Mouse (Mus musculus): ENCODE measurements around the gene Fbxo10. TPM values are rescaled to one million over a fixed set of nuclear protein-coding genes. Genes with fewer than 3 reads are reported as not detected.

The Fbxo10 gene
- polyA plus RNA-seq, 1 experiment from 2014 or later = 7.9 TPM

GRCm38 (mm10) chr4:45015615-45016014, 68.8 kb downstream of the Fbxo10 start:
- H3K27ac ChIP-seq (ENCODE audit: low read length) = no peak overlapping the region
- no peak overlapping the region for H3K4me3 ChIP-seq (ENCODE audit: low read length)
- peaks cover 16% of the 10 kb centered on the region for H3K4me1 ChIP-seq (ENCODE audit: control insufficient read depth, insufficient read depth, low read length)
- no peak overlapping the region for H3K9ac ChIP-seq (ENCODE audit: low read depth, low read length)
- 6% methylated on average over 3 of the region's 3 CpGs for WGBS
- no peak for ATAC-seq
- no peaks in the 10 kb centered on the region for H3K27me3 ChIP-seq (replicated peaks; ENCODE audit: control insufficient read depth, insufficient read depth, low read length)
- H3K9me3 ChIP-seq (ENCODE audit: control insufficient read depth, low read length) = no peaks in the 10 kb centered on the region
- no peak overlapping the region for H3K4me2 ChIP-seq (ENCODE audit: low read depth, low read length)
- H3K36me3 ChIP-seq (ENCODE audit: control insufficient read depth, insufficient read depth, low read length) = no peaks in the 10 kb centered on the region

- H3K27ac ChIP-seq (ENCODE audit: low read length) = peak overlapping the region; percentile 93; the same call in 1 of the 2 replicates
- WGBS = 5% methylated on average over 2 of the region's 2 CpGs
Measured at GRCm38 (mm10) chr4:45013537-45013936, 70.9 kb downstream of the Fbxo10 start.

GRCm38 (mm10) chr4:45013031-45013431, 71.4 kb downstream of the Fbxo10 start:
- H3K27me3 ChIP-seq (replicated peaks; ENCODE audit: control insufficient read depth, insufficient read depth, low read length) = no peaks in the 10 kb centered on the region
- H3K4me3 ChIP-seq (ENCODE audit: low read length) = peak overlapping the region; percentile 73
- peaks cover 11% of the 10 kb centered on the region for H3K4me1 ChIP-seq (ENCODE audit: control insufficient read depth, insufficient read depth, low read length)
- 2% methylated on average over 13 of the region's 13 CpGs for WGBS
- no peaks in the 10 kb centered on the region for H3K9me3 ChIP-seq (ENCODE audit: control insufficient read depth, low read length)
- peak overlapping the region; percentile 75 for H3K4me2 ChIP-seq (ENCODE audit: low read depth, low read length)
- ATAC-seq = no peak
- peak overlapping the region; percentile 93 for H3K27ac ChIP-seq (ENCODE audit: low read length)
- H3K36me3 ChIP-seq (ENCODE audit: control insufficient read depth, insufficient read depth, low read length) = no peaks in the 10 kb centered on the region
- peak overlapping the region; percentile 79 for H3K9ac ChIP-seq (ENCODE audit: low read depth, low read length)

More at GRCm38 (mm10) chr4:45013537-45013936, 70.9 kb downstream of the Fbxo10 start:
- no peaks in the 10 kb centered on the region for H3K9me3 ChIP-seq (ENCODE audit: control insufficient read depth, low read length)
- peak overlapping the region; percentile 75 for H3K4me2 ChIP-seq (ENCODE audit: low read depth, low read length)
- H3K4me1 ChIP-seq (ENCODE audit: control insufficient read depth, insufficient read depth, low read length) = peaks cover 11% of the 10 kb centered on the region
- no peaks in the 10 kb centered on the region for H3K36me3 ChIP-seq (ENCODE audit: control insufficient read depth, insufficient read depth, low read length)
- peak overlapping the region; percentile 73 for H3K4me3 ChIP-seq (ENCODE audit: low read length)
- H3K27me3 ChIP-seq (replicated peaks; ENCODE audit: control insufficient read depth, insufficient read depth, low read length) = no peaks in the 10 kb centered on the region
- peak overlapping the region; percentile 79 for H3K9ac ChIP-seq (ENCODE audit: low read depth, low read length)
- no peak for ATAC-seq

GRCm38 (mm10) chr4:45012105-45012975, 72.1 kb downstream of the Fbxo10 start, which contains the start of gene Zbtb5:
Zbtb5 (minus strand) TSS chr4:45012412.
- H3K4me1 ChIP-seq (ENCODE audit: control insufficient read depth, insufficient read depth, low read length) = peaks cover 11% of the 10 kb centered on the region
- H3K4me2 ChIP-seq (ENCODE audit: low read depth, low read length) = peak within 1 kb of the TSS; percentile 75
- H3K9ac ChIP-seq (ENCODE audit: low read depth, low read length) = peak within 1 kb of the TSS; percentile 93
- peak within 1 kb of the TSS; percentile 94 for H3K4me3 ChIP-seq (ENCODE audit: low read length)
- under 1% methylated on average over 57 of the region's 63 CpGs for WGBS
- no peaks in the 10 kb centered on the region for H3K27me3 ChIP-seq (replicated peaks; ENCODE audit: control insufficient read depth, insufficient read depth, low read length)
- peak; percentile 98 for ATAC-seq
- no peaks in the 10 kb centered on the region for H3K9me3 ChIP-seq (ENCODE audit: control insufficient read depth, low read length)
- no peaks in the 10 kb centered on the region for H3K36me3 ChIP-seq (ENCODE audit: control insufficient read depth, insufficient read depth, low read length)
- H3K27ac ChIP-seq (ENCODE audit: low read length) = peak within 1 kb of the TSS; percentile 99

- peak; percentile 62 for ATAC-seq
- 0% methylated on average over 31 of the region's 31 CpGs for WGBS
Measured at GRCm38 (mm10) chr4:45011581-45012104, 72.8 kb downstream of the Fbxo10 start.

GRCm38 (mm10) chr4:45010806-45011415, 73.5 kb downstream of the Fbxo10 start:
- WGBS = 6% methylated on average over 11 of the region's 11 CpGs

More at GRCm38 (mm10) chr4:45011581-45012104, 72.8 kb downstream of the Fbxo10 start:
- H3K9ac ChIP-seq (ENCODE audit: low read depth, low read length) = peak overlapping the region; percentile 93
- peak overlapping the region; percentile 94 for H3K4me3 ChIP-seq (ENCODE audit: low read length)
- peak overlapping the region; percentile 99 for H3K27ac ChIP-seq (ENCODE audit: low read length)
- H3K9me3 ChIP-seq (ENCODE audit: control insufficient read depth, low read length) = no peaks in the 10 kb centered on the region
- H3K36me3 ChIP-seq (ENCODE audit: control insufficient read depth, insufficient read depth, low read length) = no peaks in the 10 kb centered on the region
- no peaks in the 10 kb centered on the region for H3K27me3 ChIP-seq (replicated peaks; ENCODE audit: control insufficient read depth, insufficient read depth, low read length)
- peak overlapping the region; percentile 52 for H3K4me2 ChIP-seq (ENCODE audit: low read depth, low read length)
- peaks cover 11% of the 10 kb centered on the region for H3K4me1 ChIP-seq (ENCODE audit: control insufficient read depth, insufficient read depth, low read length)

GRCm38 (mm10) chr4:45005452-45005851, 79.0 kb downstream of the Fbxo10 start:
- Histone ChIP-seq H3K4me1 (ENCODE audit: control insufficient read depth, insufficient read depth, low read length) (peaks cover 4% of the 10 kb centered on the region), H3K9ac (ENCODE audit: low read depth, low read length) (no peak overlapping the region), H3K4me2 (ENCODE audit: low read depth, low read length) (no peak overlapping the region), H3K27me3 (replicated peaks; ENCODE audit: control insufficient read depth, insufficient read depth, low read length) (no peaks in the 10 kb centered on the region), H3K36me3 (ENCODE audit: control insufficient read depth, insufficient read depth, low read length) (no peaks in the 10 kb centered on the region), H3K4me3 (ENCODE audit: low read length) (no peak overlapping the region), H3K9me3 (ENCODE audit: control insufficient read depth, low read length) (no peaks in the 10 kb centered on the region), H3K27ac (ENCODE audit: low read length) (peak overlapping the region; percentile 78; the same call in 1 of the 2 replicates)
- peak; percentile 88 for ATAC-seq
- WGBS = 68% methylated on average over 3 of the region's 3 CpGs

More at GRCm38 (mm10) chr4:45010806-45011415, 73.5 kb downstream of the Fbxo10 start:
- peak overlapping the region; percentile 52 for H3K4me2 ChIP-seq (ENCODE audit: low read depth, low read length)
- H3K4me3 ChIP-seq (ENCODE audit: low read length) = peak overlapping the region; percentile 94
- no peaks in the 10 kb centered on the region for H3K27me3 ChIP-seq (replicated peaks; ENCODE audit: control insufficient read depth, insufficient read depth, low read length)
- H3K4me1 ChIP-seq (ENCODE audit: control insufficient read depth, insufficient read depth, low read length) = peaks cover 11% of the 10 kb centered on the region
- ATAC-seq = no peak
- H3K9me3 ChIP-seq (ENCODE audit: control insufficient read depth, low read length) = no peaks in the 10 kb centered on the region
- no peaks in the 10 kb centered on the region for H3K36me3 ChIP-seq (ENCODE audit: control insufficient read depth, insufficient read depth, low read length)
- H3K27ac ChIP-seq (ENCODE audit: low read length) = peak overlapping the region; percentile 99; the same call in 1 of the 2 replicates
- H3K9ac ChIP-seq (ENCODE audit: low read depth, low read length) = peak overlapping the region; percentile 93

GRCm38 (mm10) chr4:45000001-45000400, 84.4 kb downstream of the Fbxo10 start:
- H3K36me3 ChIP-seq (ENCODE audit: control insufficient read depth, insufficient read depth, low read length) = peaks cover 1% of the 10 kb centered on the region; the same call in 1 of the 2 replicates
- H3K4me2 ChIP-seq (ENCODE audit: low read depth, low read length) = no peak overlapping the region
- H3K27ac ChIP-seq (ENCODE audit: low read length) = no peak overlapping the region
- no peak overlapping the region for H3K4me3 ChIP-seq (ENCODE audit: low read length)
- no peaks in the 10 kb centered on the region for H3K4me1 ChIP-seq (ENCODE audit: control insufficient read depth, insufficient read depth, low read length)
- H3K9me3 ChIP-seq (ENCODE audit: control insufficient read depth, low read length) = no peaks in the 10 kb centered on the region
- 89% methylated on average over 6 of the region's 6 CpGs for WGBS
- no peaks in the 10 kb centered on the region for H3K27me3 ChIP-seq (replicated peaks; ENCODE audit: control insufficient read depth, insufficient read depth, low read length)
- H3K9ac ChIP-seq (ENCODE audit: low read depth, low read length) = no peak overlapping the region
- ATAC-seq = no peak

GRCm38 (mm10) chr4:44998071-44998470, 86.3 kb downstream of the Fbxo10 start:
- no peak overlapping the region for H3K4me3 ChIP-seq (ENCODE audit: low read length)
- peaks cover 4% of the 10 kb centered on the region; the same call in 1 of the 2 replicates for H3K36me3 ChIP-seq (ENCODE audit: control insufficient read depth, insufficient read depth, low read length)
- ATAC-seq = no peak
- H3K9me3 ChIP-seq (ENCODE audit: control insufficient read depth, low read length) = no peaks in the 10 kb centered on the region
- no peaks in the 10 kb centered on the region for H3K4me1 ChIP-seq (ENCODE audit: control insufficient read depth, insufficient read depth, low read length)
- 76% methylated on average over 3 of the region's 3 CpGs for whole genome bisulfite sequencing
- H3K9ac ChIP-seq (ENCODE audit: low read depth, low read length) = no peak overlapping the region
- no peak overlapping the region for H3K27ac ChIP-seq (ENCODE audit: low read length)
- H3K4me2 ChIP-seq (ENCODE audit: low read depth, low read length) = no peak overlapping the region
- no peaks in the 10 kb centered on the region for H3K27me3 ChIP-seq (replicated peaks; ENCODE audit: control insufficient read depth, insufficient read depth, low read length)
